Comparison of ENCODE assay signal across 21 mouse cellular contexts in genomic region chr10:93114782-93115181, GRCm38 (mm10). TPM values are rescaled to one million over a fixed set of nuclear protein-coding genes. Genes with fewer than 3 reads are reported as not detected.
DNase-seq lines count a peak whose midpoint lies in the region; ATAC-seq and TF ChIP-seq lines count a peak whose summit lies in the region.
"Had no signal": no experiment of that assay in that cellular context is flagged by ENCODE, and none has a peak within 500 bp of the region (broad histone marks: within the 10 kb centered on the region; RNA-seq: fewer than 3 reads in every experiment).

No protein-coding gene starts in this region.

- H3K4me1 ChIP-seq in liver, embryonic 11.5 days (replicated peaks; ENCODE audit: control insufficient read depth, insufficient read depth, low read length): no peaks in the 10 kb centered on the region
- H3K4me1 ChIP-seq: forebrain, embryonic 15.5 days; heart, embryonic 13.5 days; neural tube, embryonic 15.5 days had no signal

- WGBS in liver, embryonic 11.5 days: 71% methylated on average over 1 of the region's 1 CpGs

- no peaks in the 10 kb centered on the region for H3K9me3 ChIP-seq in liver, embryonic 11.5 days (ENCODE audit: control insufficient read depth, low read length)
- H3K9me3 ChIP-seq: forebrain, embryonic 15.5 days; heart, embryonic 13.5 days; neural tube, embryonic 15.5 days had no signal

- no peak overlapping the region for H3K4me3 ChIP-seq in liver, embryonic 11.5 days (ENCODE audit: low read depth, low read length)
- no peak overlapping the region for H3K4me3 ChIP-seq in left cerebral cortex, adult 2 months
- H3K4me3 ChIP-seq: erythroblast, embryonic 14.5 days; forebrain, embryonic 15.5 days; heart, embryonic 13.5 days; myocyte; neural tube, embryonic 15.5 days had no signal

- peak; percentile 26 to 28 for DNase-seq in B cell, adult 2 months
- peak; percentile 38 for DNase-seq in ZHBTc4 (ENCODE audit: low read depth, low spot score)
- no peak for DNase-seq in liver, embryonic 11.5 days (ENCODE audit: low spot score)
- DNase-seq in left cerebral cortex, adult 2 months (ENCODE audit: extremely low spot score in 1 of 2, low spot score in 2 of 2): no peak
- no peak for DNase-seq in gastrocnemius, postnatal 10 days
- DNase-seq in frontal cortex, postnatal 25 days (ENCODE audit: low spot score in 2 of 2): no peak
- DNase-seq: cerebellum, adult 8-10 months; heart, postnatal 36 days; kidney, adult 8-10 months; midbrain, embryonic 14.5 days; spleen, adult 18-20 months; thymus, postnatal 36 days had no signal

- H3K27ac ChIP-seq in liver, embryonic 11.5 days (ENCODE audit: low read depth, low read length): no peak overlapping the region
- H3K27ac ChIP-seq in left cerebral cortex, adult 2 months: no peak overlapping the region
- H3K27ac ChIP-seq: forebrain, embryonic 15.5 days; heart, embryonic 13.5 days; hindbrain, embryonic 14.5 days; macrophage; neural tube, embryonic 15.5 days had no signal

- intact Hi-C loops in left cerebral cortex, adult 2 months (cut with DNase I): no loop called here

- H3K27me3 ChIP-seq in liver, embryonic 11.5 days (replicated peaks; ENCODE audit: control insufficient read depth, insufficient read depth, low read length): no peaks in the 10 kb centered on the region
- H3K27me3 ChIP-seq: forebrain, embryonic 15.5 days; heart, embryonic 13.5 days; neural tube, embryonic 15.5 days had no signal

- H3K9ac ChIP-seq in liver, embryonic 11.5 days (ENCODE audit: low read depth, low read length): no peak overlapping the region
- H3K9ac ChIP-seq: forebrain, embryonic 15.5 days; heart, embryonic 13.5 days; hindbrain, embryonic 14.5 days; neural tube, embryonic 15.5 days had no signal

- peak; percentile 56; the same call in 1 of the 2 replicates for ATAC-seq in liver, embryonic 11.5 days (replicated peaks; ENCODE audit: low FRiP score)
- peak; percentile 49 for ATAC-seq in megakaryocyte progenitor cell, adult 5-6 weeks (replicated peaks; ENCODE audit: poor library complexity)
- ATAC-seq: forebrain, embryonic 15.5 days had no signal

- no peak overlapping the region for H3K4me2 ChIP-seq in liver, embryonic 11.5 days
- H3K4me2 ChIP-seq: forebrain, embryonic 15.5 days; heart, embryonic 13.5 days; hindbrain, embryonic 14.5 days; neural tube, embryonic 15.5 days had no signal

- no peak for TF ChIP-seq CTCF in left cerebral cortex, adult 2 months (IDR thresholded peaks at IDR 0.05)

- H3K36me3 ChIP-seq in liver, embryonic 11.5 days (ENCODE audit: control insufficient read depth, insufficient read depth, low read length): no peaks in the 10 kb centered on the region
- H3K36me3 ChIP-seq: forebrain, embryonic 15.5 days; heart, embryonic 13.5 days; neural tube, embryonic 15.5 days had no signal

RNA-seq across cellular contexts. Expression of gene Cfap54, which starts 33.4 kb away (rescaled TPM):
- polyA plus RNA-seq in liver, embryonic 11.5 days (2014; fragmentation: Nextera tagmentation; extraction: Ambion mirVana): 0.11 and 0.12 TPM in 2 replicates
- total RNA-seq in megakaryocyte progenitor cell, adult 5-6 weeks (2015): 1.1 and 1.5 TPM in 2 replicates
- 0.44 and 2.1 TPM in 2 replicates for total RNA-seq in megakaryocyte progenitor cell, adult 5-6 weeks (2017)
- total RNA-seq in left cerebral cortex, adult 2 months (2021): 10 to 100 TPM; 21.4 to 23.4 TPM
- total RNA-seq in gastrocnemius, postnatal 10 days (2021): 1 to 10 TPM in 1 of 2 experiments, under 1 TPM in 1; 0.54 to 1.1 TPM
- polyA plus RNA-seq: embryonic facial prominence, embryonic 11.5 days; macrophage had no signal

RNA-seq across cellular contexts. Expression of gene Cdk17, which starts 45.9 kb away (rescaled TPM):
- polyA plus RNA-seq in liver, embryonic 11.5 days (2014; fragmentation: Nextera tagmentation; extraction: Ambion mirVana): 23.1 and 23.7 TPM in 2 replicates
- total RNA-seq in megakaryocyte progenitor cell, adult 5-6 weeks (2015): 36.8 and 43.6 TPM in 2 replicates
- 37.6 and 44.9 TPM in 2 replicates for total RNA-seq in megakaryocyte progenitor cell, adult 5-6 weeks (2017)
- total RNA-seq in left cerebral cortex, adult 2 months (2021): 100 to 1,000 TPM; 207 to 216 TPM
- total RNA-seq in gastrocnemius, postnatal 10 days (2021): 10 to 100 TPM; 18.6 to 22.6 TPM

Comparison
In these comparisons a context has a peak if more than half of its experiments do, and no peak if none do; other contexts are left out.
1. DNase-seq: peak in B cell, adult 2 months (2 of 2) and ZHBTc4 (single experiment); none in liver, embryonic 11.5 days (single experiment), left cerebral cortex, adult 2 months (0 of 2), gastrocnemius, postnatal 10 days (single experiment) and frontal cortex, postnatal 25 days (0 of 2).
2. RNA of gene Cfap54, which starts 33.4 kb away (total RNA-seq): 21.4 to 23.4 TPM in left cerebral cortex, adult 2 months; 0.44 to 2.1 TPM in megakaryocyte progenitor cell, adult 5-6 weeks and 0.54 to 1.1 TPM in gastrocnemius, postnatal 10 days; every median in the first group is over 4 times any median in the second.
3. RNA of gene Cdk17, which starts 45.9 kb away (total RNA-seq): 207 to 216 TPM in left cerebral cortex, adult 2 months; 36.8 to 44.9 TPM in megakaryocyte progenitor cell, adult 5-6 weeks and 18.6 to 22.6 TPM in gastrocnemius, postnatal 10 days; every median in the first group is over 4 times any median in the second.